Mouse (Mus musculus): ENCODE measurements around the gene Rcsd1. TPM values are rescaled to one million over a fixed set of nuclear protein-coding genes. Genes with fewer than 3 reads are reported as not detected.

Rcsd1 gene
- total and polyA plus RNA-seq, 2 experiments from 2014 or later, result 94.0 to 116 TPM

DNA sequence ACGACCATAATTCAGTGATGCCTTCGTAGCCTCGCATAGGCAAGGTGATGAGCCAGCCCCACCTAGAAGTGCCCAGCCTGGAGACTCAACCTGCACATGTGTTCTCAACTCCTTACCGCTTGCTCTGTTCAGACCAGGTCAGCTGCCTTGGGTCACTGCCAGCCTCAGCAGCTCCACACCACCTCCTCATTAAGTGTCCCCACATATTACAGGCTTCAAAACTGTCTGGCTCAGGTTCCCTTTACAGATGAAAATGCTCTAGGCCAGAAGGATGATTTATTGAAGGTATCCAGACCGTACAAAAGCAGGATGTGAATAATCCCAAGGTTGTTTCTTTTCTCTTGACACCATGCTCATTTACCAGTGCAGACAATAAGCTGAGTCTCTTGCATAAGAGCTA, 83.7 kb downstream of the Rcsd1 start:
- peaks cover 14% of the 10 kb centered on the region; the same call in 1 of the 2 replicates for H3K4me1 ChIP-seq (ENCODE audit: control insufficient read depth, insufficient read depth)
- H3K4me2 ChIP-seq (ENCODE audit: low read depth, low read length), result no peak overlapping the region
- TF ChIP-seq EP300 (IDR thresholded peaks at IDR 0.05; ENCODE audit: low read depth), result no peak
- TF ChIP-seq CTCF (IDR thresholded peaks at IDR 0.05; ENCODE audit: low read depth), result no peak
- H3K36me3 ChIP-seq (replicated peaks; ENCODE audit: control insufficient read depth, insufficient read depth, low read length), result peaks cover 6% of the 10 kb centered on the region; the same call in 1 of the 2 replicates
- H3K27me3 ChIP-seq (ENCODE audit: control insufficient read depth, insufficient read depth, low read length), result no peaks in the 10 kb centered on the region
- WGBS, result 71% methylated on average over 5 of the region's 5 CpGs
- no peak overlapping the region for H3K4me3 ChIP-seq (ENCODE audit: low read depth, low read length)
- H3K9ac ChIP-seq (replicated peaks; ENCODE audit: low read depth, low read length), result no peak overlapping the region
- ATAC-seq (ENCODE audit: insufficient read depth, low read depth), result no peak
- peak overlapping the region; percentile 40 for H3K27ac ChIP-seq (ENCODE audit: low read depth)
- no peak for DNase-seq (ENCODE audit: low spot score)
- no peaks in the 10 kb centered on the region for H3K9me3 ChIP-seq (replicated peaks; ENCODE audit: control insufficient read depth, low read length)

DNA sequence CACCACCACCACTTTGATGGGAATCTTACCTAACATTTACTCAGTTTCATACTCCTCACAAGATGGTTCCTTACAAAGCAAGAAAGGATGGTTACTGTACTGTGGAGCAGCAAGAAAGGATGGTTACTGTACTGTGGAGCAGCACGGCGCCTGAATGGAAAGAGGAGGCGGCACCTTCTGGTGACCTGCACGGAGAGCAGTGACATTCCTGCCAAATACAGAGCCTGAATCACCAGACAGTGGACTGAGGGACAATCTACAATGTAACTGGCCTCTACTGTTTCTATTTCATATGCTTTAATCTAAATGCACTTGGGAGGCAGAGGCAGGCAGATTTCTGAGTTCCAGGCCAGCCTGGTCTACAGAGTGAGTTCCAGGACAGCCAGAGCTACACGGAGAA, 84.5 kb downstream of the Rcsd1 start:
- Histone ChIP-seq H3K9me3 (replicated peaks; ENCODE audit: control insufficient read depth, low read length) (no peaks in the 10 kb centered on the region), H3K4me1 (ENCODE audit: control insufficient read depth, insufficient read depth) (peaks cover 10% of the 10 kb centered on the region; the same call in 1 of the 2 replicates), H3K4me2 (ENCODE audit: low read depth, low read length) (no peak overlapping the region), H3K27me3 (ENCODE audit: control insufficient read depth, insufficient read depth, low read length) (no peaks in the 10 kb centered on the region), H3K36me3 (replicated peaks; ENCODE audit: control insufficient read depth, insufficient read depth, low read length) (peaks cover 6% of the 10 kb centered on the region; the same call in 1 of the 2 replicates), H3K4me3 (ENCODE audit: low read depth, low read length) (no peak overlapping the region), H3K27ac (ENCODE audit: low read depth) (no peak overlapping the region), H3K9ac (replicated peaks; ENCODE audit: low read depth, low read length) (no peak overlapping the region)
- no peak for ATAC-seq (ENCODE audit: insufficient read depth, low read depth)
- DNase-seq (ENCODE audit: low spot score), result no peak
- WGBS, result 70% methylated on average over 5 of the region's 5 CpGs
- no peak for TF ChIP-seq EP300 (IDR thresholded peaks at IDR 0.05; ENCODE audit: low read depth)

DNA sequence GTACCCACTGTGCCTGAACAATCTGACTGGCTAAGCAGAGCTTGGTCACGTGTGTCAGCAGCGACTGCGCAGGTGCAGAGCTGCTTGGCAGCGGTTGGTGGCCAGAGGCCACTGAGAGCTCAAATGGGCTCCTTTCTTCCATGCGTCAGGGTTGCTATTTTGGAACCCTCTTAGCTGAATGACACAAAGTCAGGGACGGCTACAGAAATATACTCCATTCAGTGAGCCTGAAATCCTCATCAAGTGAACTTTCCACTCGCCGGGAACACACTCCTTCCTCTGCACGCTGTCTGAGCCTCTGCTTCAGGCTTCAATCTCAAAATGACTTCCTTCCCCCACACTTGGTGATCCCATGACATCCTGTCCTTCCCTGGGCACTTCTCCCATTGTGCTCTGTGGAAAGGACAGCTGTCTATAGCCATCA, 91.3 kb downstream of the Rcsd1 start:
- no peak overlapping the region for H3K4me3 ChIP-seq (ENCODE audit: low read depth, low read length)
- no peaks in the 10 kb centered on the region for H3K27me3 ChIP-seq (ENCODE audit: control insufficient read depth, insufficient read depth, low read length)
- H3K9ac ChIP-seq (replicated peaks; ENCODE audit: low read depth, low read length), result no peak overlapping the region
- peak overlapping the region; percentile 34 for H3K4me2 ChIP-seq (ENCODE audit: low read depth, low read length)
- DNase-seq (ENCODE audit: low spot score) (peak; percentile 71), ATAC-seq (ENCODE audit: insufficient read depth, low read depth) (peak; percentile 88)
- peaks cover 14% of the 10 kb centered on the region for H3K36me3 ChIP-seq (replicated peaks; ENCODE audit: control insufficient read depth, insufficient read depth, low read length)
- 0 out of 2 replicates have a peak, but pooled peaks cover 8% of the 10 kb centered on the region for H3K9me3 ChIP-seq (replicated peaks; ENCODE audit: control insufficient read depth, low read length)
- H3K27ac ChIP-seq (ENCODE audit: low read depth), result peak overlapping the region; percentile 86
- TF ChIP-seq EP300 (IDR thresholded peaks at IDR 0.05; ENCODE audit: low read depth) (peak; percentile 50; the same call in 1 of the 2 replicates), CTCF (IDR thresholded peaks at IDR 0.05; ENCODE audit: low read depth) (no peak)
- WGBS, result 13% methylated on average over 9 of the region's 9 CpGs
- H3K4me1 ChIP-seq (ENCODE audit: control insufficient read depth, insufficient read depth), result peaks cover 21% of the 10 kb centered on the region

DNA sequence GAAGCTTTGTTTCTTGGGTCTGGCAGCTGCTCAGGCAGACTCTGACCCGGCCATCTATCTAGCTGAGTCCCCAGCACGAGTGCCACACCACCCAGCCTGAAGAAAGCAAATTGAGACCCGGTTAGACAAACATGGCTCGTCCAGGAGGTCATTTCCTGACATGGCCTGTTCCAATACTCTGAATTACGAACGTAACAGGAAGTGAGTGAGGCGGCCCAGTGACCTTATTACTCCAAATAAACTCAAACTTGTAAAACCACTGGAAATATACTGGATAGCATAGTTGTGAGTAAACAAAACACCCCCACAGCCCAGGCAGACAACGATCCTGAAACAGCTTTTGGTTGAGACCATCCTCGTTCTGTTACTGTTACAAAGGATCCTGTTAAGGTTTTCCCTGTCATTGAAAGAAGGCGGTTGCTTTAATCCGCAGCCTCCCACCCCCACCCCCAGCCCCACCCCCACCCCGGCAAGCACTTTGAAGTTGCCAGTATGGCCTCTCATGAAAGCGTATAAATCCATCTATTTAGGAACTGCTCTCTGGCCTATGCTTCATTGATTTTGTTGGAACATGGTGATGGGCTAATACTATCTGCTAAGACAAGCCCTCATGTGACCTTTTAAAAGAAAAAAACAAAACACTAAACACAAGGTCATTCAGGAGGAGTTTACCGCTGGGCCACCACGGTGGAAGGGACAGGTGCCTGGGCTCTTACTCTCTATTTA, 92.2 kb downstream of the Rcsd1 start:
- 40% methylated on average over 15 of the region's 15 CpGs for WGBS
- Histone ChIP-seq H3K9me3 (replicated peaks; ENCODE audit: control insufficient read depth, low read length) (0 out of 2 replicates have a peak, but pooled peaks cover 8% of the 10 kb centered on the region), H3K9ac (replicated peaks; ENCODE audit: low read depth, low read length) (no peak overlapping the region), H3K4me2 (ENCODE audit: low read depth, low read length) (no peak overlapping the region), H3K27ac (ENCODE audit: low read depth) (peak overlapping the region; percentile 86), H3K27me3 (ENCODE audit: control insufficient read depth, insufficient read depth, low read length) (no peaks in the 10 kb centered on the region), H3K36me3 (replicated peaks; ENCODE audit: control insufficient read depth, insufficient read depth, low read length) (peaks cover 11% of the 10 kb centered on the region), H3K4me1 (ENCODE audit: control insufficient read depth, insufficient read depth) (peaks cover 21% of the 10 kb centered on the region), H3K4me3 (ENCODE audit: low read depth, low read length) (no peak overlapping the region)
- peak; percentile 50 for ATAC-seq (ENCODE audit: insufficient read depth, low read depth)
- DNase-seq (ENCODE audit: low spot score), result peak; percentile 62
- TF ChIP-seq CTCF (IDR thresholded peaks at IDR 0.05; ENCODE audit: low read depth), result no peak
- TF ChIP-seq EP300 (IDR thresholded peaks at IDR 0.05; ENCODE audit: low read depth), result no peak

DNA sequence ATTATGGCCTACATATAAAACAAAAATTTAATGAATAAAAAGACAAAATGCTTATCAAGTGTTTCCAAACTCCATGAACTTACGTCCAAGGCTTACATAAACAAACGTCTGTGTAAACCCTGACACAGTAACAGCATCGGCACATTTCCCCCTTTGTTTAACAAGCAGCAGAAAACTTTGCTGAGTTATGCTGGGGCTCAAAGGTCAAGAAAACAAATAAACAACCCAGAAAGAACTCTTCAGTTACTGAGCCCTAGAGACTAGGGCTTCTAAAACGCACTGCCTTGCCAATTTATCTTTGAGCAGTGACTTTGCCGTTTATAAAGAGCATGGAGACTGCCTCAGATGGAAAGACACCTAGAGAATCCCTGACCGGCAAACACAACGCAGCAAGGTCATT, 92.9 kb downstream of the Rcsd1 start:
- Histone ChIP-seq H3K9ac (replicated peaks; ENCODE audit: low read depth, low read length) (no peak overlapping the region), H3K27me3 (ENCODE audit: control insufficient read depth, insufficient read depth, low read length) (no peaks in the 10 kb centered on the region), H3K36me3 (replicated peaks; ENCODE audit: control insufficient read depth, insufficient read depth, low read length) (peaks cover 11% of the 10 kb centered on the region), H3K4me3 (ENCODE audit: low read depth, low read length) (no peak overlapping the region), H3K27ac (ENCODE audit: low read depth) (peak overlapping the region; percentile 86), H3K9me3 (replicated peaks; ENCODE audit: control insufficient read depth, low read length) (0 out of 2 replicates have a peak, but pooled peaks cover 8% of the 10 kb centered on the region), H3K4me2 (ENCODE audit: low read depth, low read length) (no peak overlapping the region), H3K4me1 (ENCODE audit: control insufficient read depth, insufficient read depth) (peaks cover 21% of the 10 kb centered on the region)
- ATAC-seq (ENCODE audit: insufficient read depth, low read depth) (no peak), DNase-seq (ENCODE audit: low spot score) (no peak)
- WGBS, result 38% methylated on average over 7 of the region's 7 CpGs
- TF ChIP-seq EP300 (IDR thresholded peaks at IDR 0.05; ENCODE audit: low read depth) (no peak), CTCF (IDR thresholded peaks at IDR 0.05; ENCODE audit: low read depth) (no peak)
